Mouse (Mus musculus) stomach, embryonic 16.5 days (tissue): ENCODE measurements around the gene Fam198b. TPM values are rescaled to one million over a fixed set of nuclear protein-coding genes. Genes with fewer than 3 reads are reported as not detected.
A peak's percentile ranks its signal among the peaks of the same experiment; 100 is the strongest.
"Not testable (repeated sequence)": the region's sequence is repeated elsewhere in the genome, so short reads cannot be mapped to it uniquely, and the experiment has no call there.

Experiments
- ATAC-seq: fragments of 200-750 bp; cut with Nextera tagmentation; 2 replicates; pipeline ENCODE4 v1.8.0; 2017; ENCODE audit warnings: moderate number of reproducible peaks, moderate TSS enrichment; ENCODE audit not compliant: insufficient read depth, low FRiP score
- H3K27ac ChIP-seq: fragments of 300-500 bp; sonication (generic); 2 replicates; pipeline ENCODE4 v1.5.1; 2014; ENCODE audit warnings: low read length
- H3K27me3 ChIP-seq: fragments of 300-500 bp; sonication (generic); 2 replicates; pipeline ENCODE4 v1.6.1; 2014; ENCODE audit warnings: low read length, control low read depth, mixed read lengths; ENCODE audit not compliant: control insufficient read depth, insufficient read depth
- H3K36me3 ChIP-seq: fragments of 300-500 bp; sonication (generic); 2 replicates; pipeline ENCODE4 v1.6.1; 2014; ENCODE audit warnings: low read length; ENCODE audit not compliant: control insufficient read depth, insufficient read depth
- H3K4me1 ChIP-seq: fragments of 300-500 bp; sonication (generic); 2 replicates; pipeline ENCODE4 v1.6.1; 2014; ENCODE audit warnings: low read length, control low read depth, mixed read lengths; ENCODE audit not compliant: control insufficient read depth, insufficient read depth
- H3K4me2 ChIP-seq: fragments of 300-500 bp; sonication (generic); 2 replicates; pipeline ENCODE4 v1.6.1; 2014; ENCODE audit warnings: low read depth, low read length, mixed read lengths
- H3K4me3 ChIP-seq: fragments of 300-500 bp; sonication (generic); replicated peaks from 2 replicates; pipeline ENCODE4 v1.5.1; 2014; ENCODE audit warnings: mild to moderate bottlenecking, low read length
- H3K9ac ChIP-seq: fragments of 300-500 bp; sonication (generic); 2 replicates; pipeline ENCODE4 v1.6.1; 2014; ENCODE audit warnings: low read length
- H3K9me3 ChIP-seq: fragments of 300-500 bp; sonication (generic); replicated peaks from 2 replicates; pipeline ENCODE4 v1.6.1; 2016; ENCODE audit warnings: low read length, control low read depth; ENCODE audit not compliant: control insufficient read depth
- WGBS: fragments of 180-500 bp; shearing (Covaris S2); extraction: QIAGEN DNeasy Blood & Tissue Kit; methylation state at CpG from one replicate; pipeline ENCODE4 v1.1.7; 2014; 5-methylcytosine and 5-hydroxymethylcytosine counted together
- polyA plus RNA-seq: library from polyadenylated mRNA; unstranded; fragments of >200 nt; fragmentation: Nextera tagmentation; extraction: Ambion mirVana; gene quantifications from 2 replicates; pipeline ENCODE4 v1.2.1, GENCODE M21; 2015

Fam198b gene
- polyA plus RNA-seq, 1 experiment from 2014 or later, result 19.5 TPM

DNA sequence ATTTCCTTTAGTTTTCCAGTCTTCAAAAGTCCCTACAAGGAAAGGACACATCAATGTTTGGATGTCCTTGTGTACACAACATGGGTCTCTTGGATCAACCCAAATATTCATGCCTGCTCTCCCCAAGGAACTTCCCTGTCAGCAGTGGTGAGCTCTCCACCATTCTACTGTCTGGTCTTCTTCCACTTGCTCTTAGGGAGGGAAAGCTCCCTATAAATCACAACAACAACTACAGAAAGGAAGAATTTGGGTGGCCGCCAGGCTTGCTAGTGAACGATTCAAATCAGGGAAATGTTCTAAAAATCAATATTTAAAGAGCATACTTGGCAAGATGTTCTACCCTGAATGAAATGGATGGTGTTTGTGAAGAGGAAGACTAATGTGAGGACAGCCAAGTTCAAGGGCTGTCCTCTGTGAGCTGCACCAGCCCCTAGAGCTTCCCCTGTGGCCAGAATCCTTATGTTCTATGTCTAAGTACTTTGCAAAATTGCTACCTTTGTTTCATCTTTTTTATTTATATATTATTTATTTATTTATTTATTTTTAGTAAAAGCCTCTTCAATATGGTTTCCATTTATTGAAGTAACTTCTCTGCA is 68.9 kb downstream of the Fam198b start:
- Histone ChIP-seq H3K4me3 (no peak overlapping the region), H3K4me1 (0 out of 2 replicates have a peak, but pooled peaks cover 8% of the 10 kb centered on the region), H3K27me3 (no peaks in the 10 kb centered on the region), H3K36me3 (no peaks in the 10 kb centered on the region), H3K27ac (no peak overlapping the region), H3K9ac (no peak overlapping the region), H3K9me3 (no peaks in the 10 kb centered on the region), H3K4me2 (no peak overlapping the region)
- WGBS, result 38% methylated on average over 2 of the region's 2 CpGs
- ATAC-seq, result peak; percentile 47; the same call in 1 of the 2 replicates

- no peak overlapping the region for H3K27ac ChIP-seq
- H3K4me2 ChIP-seq, result no peak overlapping the region
- no peaks in the 10 kb centered on the region for H3K36me3 ChIP-seq
- H3K9me3 ChIP-seq, result no peaks in the 10 kb centered on the region
- H3K4me1 ChIP-seq, result 0 out of 2 replicates have a peak, but pooled peaks cover 8% of the 10 kb centered on the region
- H3K4me3 ChIP-seq, result no peak overlapping the region
- H3K9ac ChIP-seq, result no peak overlapping the region
- 65% methylated on average over 3 of the region's 3 CpGs for WGBS
- H3K27me3 ChIP-seq, result no peaks in the 10 kb centered on the region
- no peak for ATAC-seq
Measured at GRCm38 (mm10) chr3:79955262-79955661, 70.9 kb downstream of the Fam198b start.

- H3K4me2 ChIP-seq, result no peak overlapping the region
- H3K27me3 ChIP-seq, result no peaks in the 10 kb centered on the region
- no peaks in the 10 kb centered on the region for H3K36me3 ChIP-seq
- H3K4me3 ChIP-seq, result no peak overlapping the region
- no peak overlapping the region for H3K9ac ChIP-seq
- H3K4me1 ChIP-seq, result 0 out of 2 replicates have a peak, but pooled peaks cover 8% of the 10 kb centered on the region
- no peaks in the 10 kb centered on the region for H3K9me3 ChIP-seq
- H3K27ac ChIP-seq, result no peak overlapping the region
- ATAC-seq, result no peak
Measured at GRCm38 (mm10) chr3:79956792-79957191, 72.5 kb downstream of the Fam198b start.

- Histone ChIP-seq H3K9me3 (no peaks in the 10 kb centered on the region), H3K36me3 (no peaks in the 10 kb centered on the region), H3K4me1 (0 out of 2 replicates have a peak, but pooled peaks cover 5% of the 10 kb centered on the region), H3K9ac (no peak overlapping the region), H3K27me3 (no peaks in the 10 kb centered on the region), H3K4me2 (no peak overlapping the region), H3K27ac (no peak overlapping the region), H3K4me3 (no peak overlapping the region)
- ATAC-seq, result no peak
- WGBS, result 74% methylated on average over 2 of the region's 2 CpGs
Measured at GRCm38 (mm10) chr3:79957752-79958151, 73.4 kb downstream of the Fam198b start.

GRCm38 (mm10) chr3:79966709-79967108 is 82.4 kb downstream of the Fam198b start:
- Histone ChIP-seq H3K9me3 (no peaks in the 10 kb centered on the region), H3K36me3 (no peaks in the 10 kb centered on the region), H3K27me3 (no peaks in the 10 kb centered on the region), H3K9ac (no peak overlapping the region), H3K4me1 (no peaks in the 10 kb centered on the region; the same call in 1 of the 2 replicates), H3K4me3 (no peak overlapping the region), H3K4me2 (no peak overlapping the region), H3K27ac (no peak overlapping the region)
- WGBS, result 75% methylated on average over 4 of the region's 4 CpGs
- ATAC-seq, result no peak

DNA sequence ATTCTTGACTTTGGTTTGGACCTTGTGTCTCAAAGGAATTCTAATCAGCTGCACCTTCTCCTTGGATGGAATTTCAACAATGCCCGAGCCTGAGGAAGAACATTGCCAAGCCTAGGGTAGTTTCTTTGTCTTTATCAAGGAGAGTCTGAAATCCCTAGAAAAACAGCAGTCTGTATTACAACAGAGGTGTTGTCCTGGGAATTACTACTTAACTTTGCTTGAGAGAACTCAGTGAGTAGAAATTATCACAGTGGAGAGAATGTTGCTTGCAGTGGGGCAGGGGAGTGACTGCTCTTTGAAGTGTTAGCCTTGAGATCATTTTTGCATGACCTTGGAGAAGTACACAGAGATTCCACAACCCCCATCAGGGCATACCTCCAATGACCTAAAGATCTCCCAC is 83.0 kb downstream of the Fam198b start:
- no peaks in the 10 kb centered on the region for H3K9me3 ChIP-seq
- no peak for ATAC-seq
- H3K4me1 ChIP-seq, result no peaks in the 10 kb centered on the region; the same call in 1 of the 2 replicates
- 59% methylated on average over 1 of the region's 1 CpGs for WGBS
- no peaks in the 10 kb centered on the region for H3K27me3 ChIP-seq
- H3K4me2 ChIP-seq, result no peak overlapping the region
- no peaks in the 10 kb centered on the region for H3K36me3 ChIP-seq
- H3K4me3 ChIP-seq, result no peak overlapping the region
- H3K27ac ChIP-seq, result no peak overlapping the region
- no peak overlapping the region for H3K9ac ChIP-seq

DNA sequence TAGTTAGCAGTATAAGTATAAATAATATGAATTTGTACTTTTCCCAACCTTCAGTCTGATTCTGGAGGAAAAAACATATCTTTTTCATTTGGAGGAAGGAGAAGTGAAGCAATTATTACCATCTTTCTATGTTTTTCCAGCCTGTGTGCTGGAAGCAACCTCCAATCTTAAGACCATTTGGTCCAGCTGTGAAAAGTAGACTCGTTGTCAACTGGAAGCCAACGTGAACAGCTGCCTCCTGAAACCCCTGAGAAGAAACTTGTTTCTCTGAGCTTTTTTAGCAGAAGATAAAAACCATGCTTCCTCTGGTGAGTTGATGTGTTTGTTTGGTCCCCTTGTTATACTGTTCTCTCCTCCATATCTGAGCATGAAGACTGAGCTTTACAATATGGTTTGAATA is 84.1 kb downstream of the Fam198b start:
- Histone ChIP-seq H3K4me1 (no peaks in the 10 kb centered on the region; the same call in 1 of the 2 replicates), H3K9ac (no peak overlapping the region), H3K27ac (no peak overlapping the region), H3K9me3 (no peaks in the 10 kb centered on the region), H3K4me2 (no peak overlapping the region), H3K4me3 (no peak overlapping the region), H3K36me3 (no peaks in the 10 kb centered on the region), H3K27me3 (no peaks in the 10 kb centered on the region)
- no peak for ATAC-seq
- 47% methylated on average over 2 of the region's 2 CpGs for WGBS

DNA sequence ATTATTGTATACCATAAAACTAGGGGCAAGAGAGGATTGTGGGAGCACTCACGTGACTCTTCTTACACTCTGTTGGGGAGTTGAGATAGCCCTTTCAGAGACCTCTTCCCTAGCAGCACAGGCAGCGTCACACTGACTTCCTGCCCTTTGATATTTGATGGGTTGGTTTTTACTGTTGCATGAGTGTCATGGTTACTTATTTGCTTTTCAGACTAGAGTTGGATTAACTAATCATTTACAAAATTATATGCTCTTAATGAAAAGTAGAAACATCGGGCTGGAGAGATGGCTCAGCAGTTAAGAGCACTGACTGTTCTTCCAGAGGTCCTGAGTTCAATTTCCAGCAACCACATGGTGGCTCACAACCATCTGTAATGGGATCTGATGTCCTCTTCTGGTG is 85.2 kb downstream of the Fam198b start:
- not testable (repeated sequence) for H3K4me1 ChIP-seq, H3K27me3 ChIP-seq, H3K9me3 ChIP-seq, H3K36me3 ChIP-seq, H3K9ac ChIP-seq, H3K4me3 ChIP-seq, ATAC-seq, H3K4me2 ChIP-seq, H3K27ac ChIP-seq
- 82% methylated on average over 3 of the region's 3 CpGs for WGBS

DNA sequence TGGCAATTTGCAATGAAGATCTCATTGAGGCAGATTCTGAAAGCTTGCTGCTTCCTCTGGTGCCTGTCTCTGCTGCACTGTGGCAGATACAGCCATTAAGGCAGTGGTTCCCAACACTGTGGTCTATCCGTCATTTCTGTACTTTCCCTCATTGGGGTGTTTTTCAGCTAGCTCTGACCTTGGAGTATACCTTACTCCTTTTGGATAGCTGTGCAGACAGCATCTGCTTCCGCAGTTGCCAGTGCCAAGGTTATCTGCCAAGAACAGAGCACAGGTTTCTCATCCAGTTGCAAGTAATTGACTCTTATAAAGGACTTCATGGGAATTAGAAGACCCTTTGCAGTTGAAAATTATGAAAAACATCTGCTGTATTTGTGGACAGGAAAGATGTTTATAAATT is 85.7 kb downstream of the Fam198b start:
- no peak for ATAC-seq
- Histone ChIP-seq H3K36me3 (no peaks in the 10 kb centered on the region), H3K9ac (no peak overlapping the region), H3K27ac (no peak overlapping the region; the same call in 1 of the 2 replicates), H3K4me1 (peaks cover 4% of the 10 kb centered on the region; the same call in 1 of the 2 replicates), H3K27me3 (no peaks in the 10 kb centered on the region), H3K4me2 (no peak overlapping the region), H3K4me3 (no peak overlapping the region), H3K9me3 (no peaks in the 10 kb centered on the region)
- 68% methylated on average over 2 of the region's 2 CpGs for WGBS
